Mouse (Mus musculus) neural tube, embryonic 10.5 days (tissue): ENCODE data around the gene Kif1a.

Experiments used
- DNase-seq: peaks from one replicate; pipeline ENCODE4 v3.0.0-alpha.2; 2017; ENCODE audit warnings: low spot score; ENCODE audit errors: extremely low spot score

Gene Kif1a

GRCm38 (mm10) chr1:93098956-93099355 lies 2.8 kb downstream of the Kif1a start:
- no peak for DNase-seq

DNA sequence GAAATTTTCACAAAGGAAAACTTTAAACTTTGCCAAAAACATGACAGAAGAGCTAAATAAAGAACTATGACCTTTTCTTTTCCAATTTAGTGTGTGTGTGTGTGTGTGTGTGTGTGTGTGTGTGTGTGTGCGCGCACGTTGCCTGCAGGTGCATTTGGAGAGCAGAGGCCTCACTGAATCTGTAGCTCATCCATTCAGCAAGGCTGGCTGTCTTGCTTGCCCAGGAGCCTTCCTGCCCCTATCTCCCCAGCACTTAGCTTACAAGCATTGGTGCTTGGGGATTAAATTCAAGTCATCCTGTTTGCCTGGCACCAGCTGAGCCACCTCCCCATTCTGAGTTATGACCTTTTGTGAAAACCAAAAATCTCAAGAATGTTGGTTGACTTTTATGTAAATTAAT lies 9.2 kb downstream of the Kif1a start:
- no peak for DNase-seq

DNA sequence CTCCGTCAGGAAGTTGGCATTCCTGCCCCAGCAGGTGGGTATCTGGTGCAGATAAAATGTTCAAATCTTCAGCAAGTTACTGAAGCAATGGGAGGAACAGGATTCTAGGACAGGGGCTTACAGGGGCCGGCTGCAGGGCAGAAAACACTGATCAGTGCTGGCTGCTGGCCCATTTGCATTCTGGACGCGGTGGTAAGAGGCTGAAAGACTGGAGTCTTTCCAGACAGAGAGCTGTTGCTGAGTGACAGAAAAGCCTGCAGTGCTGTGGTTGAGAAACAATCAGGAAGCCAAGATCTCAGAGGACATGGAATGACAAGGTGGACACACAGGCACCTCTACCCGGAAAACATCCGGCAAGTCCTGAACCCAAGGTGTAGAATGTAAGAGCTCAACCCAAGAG lies 16.6 kb downstream of the Kif1a start:
- DNase-seq: no peak

DNA sequence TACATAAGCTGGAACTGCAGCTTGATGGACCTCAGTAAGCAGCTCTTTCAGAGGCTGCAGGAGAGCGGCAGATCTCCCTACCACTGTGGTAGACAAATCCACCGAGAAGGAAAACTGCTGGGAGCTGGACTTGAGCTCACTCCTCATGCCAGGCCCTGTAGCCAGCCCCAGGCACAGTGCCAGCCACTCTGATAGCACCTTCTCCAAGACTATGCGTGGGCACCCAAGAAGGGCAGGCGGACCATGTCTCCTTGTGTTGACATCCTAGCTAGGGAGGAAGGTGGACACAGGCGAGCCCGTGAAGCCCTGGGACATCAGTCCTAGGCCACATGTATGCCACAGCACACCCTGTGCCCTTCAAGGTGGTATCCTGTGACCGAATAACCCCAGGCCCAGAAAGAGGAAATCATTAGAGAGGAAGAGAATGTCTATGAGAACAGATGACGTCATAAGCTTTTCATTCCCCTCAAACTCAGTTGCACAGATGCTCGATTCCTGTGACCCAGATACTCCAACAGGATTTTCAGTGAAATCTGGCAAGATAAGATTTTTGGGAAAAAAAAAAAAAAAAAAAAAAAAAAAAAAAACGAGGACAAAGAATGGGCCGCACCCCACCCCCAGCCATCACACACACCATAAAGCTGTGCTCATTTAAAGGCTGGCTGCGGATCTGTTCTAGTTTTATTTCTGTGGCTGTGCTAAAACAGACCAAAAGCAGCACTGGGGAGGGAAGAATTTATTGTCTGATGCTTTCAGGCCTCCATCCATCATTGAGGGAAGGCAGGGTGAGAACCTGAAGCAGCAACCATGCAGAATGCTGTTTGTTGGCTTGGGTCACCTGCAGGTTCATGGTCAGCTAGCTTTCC lies 18.1 kb downstream of the Kif1a start:
- no peak for DNase-seq

- DNase-seq: no peak
Measured at GRCm38 (mm10) chr1:93082121-93082520, 19.6 kb downstream of the Kif1a start.

GRCm38 (mm10) chr1:93080930-93081589 lies 20.7 kb downstream of the Kif1a start:
- peak; percentile 31 for DNase-seq

GRCm38 (mm10) chr1:93079602-93080001 lies 22.1 kb downstream of the Kif1a start:
- no peak for DNase-seq

DNA sequence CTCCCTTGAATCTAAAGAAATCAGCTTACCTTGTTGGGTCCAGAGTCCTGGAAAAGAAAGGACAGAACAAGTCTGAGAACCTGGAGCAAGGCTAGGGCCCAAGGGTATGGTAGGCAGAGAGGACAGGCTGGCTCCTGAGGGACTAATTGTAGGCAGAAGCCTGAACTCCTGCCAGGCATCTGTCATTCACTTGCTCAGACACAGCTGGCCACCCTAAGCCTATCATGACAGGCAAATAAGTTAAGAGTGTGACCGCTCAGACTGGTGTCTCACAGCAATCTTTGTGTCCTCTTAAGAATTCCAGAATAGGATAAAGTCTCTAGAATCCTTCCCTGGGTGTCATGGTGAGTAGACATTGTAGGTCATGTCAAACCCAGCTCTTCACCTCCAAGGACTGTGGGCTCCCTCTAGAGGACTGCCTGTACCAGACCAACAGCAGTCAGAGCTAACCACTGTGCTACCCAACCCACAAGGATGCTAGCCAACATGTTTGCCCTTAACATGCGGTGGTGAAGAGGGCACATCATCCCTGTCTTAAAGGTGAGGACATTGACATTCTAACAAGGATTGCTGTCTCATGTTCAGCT lies 29.4 kb downstream of the Kif1a start:
- DNase-seq: no peak

DNA sequence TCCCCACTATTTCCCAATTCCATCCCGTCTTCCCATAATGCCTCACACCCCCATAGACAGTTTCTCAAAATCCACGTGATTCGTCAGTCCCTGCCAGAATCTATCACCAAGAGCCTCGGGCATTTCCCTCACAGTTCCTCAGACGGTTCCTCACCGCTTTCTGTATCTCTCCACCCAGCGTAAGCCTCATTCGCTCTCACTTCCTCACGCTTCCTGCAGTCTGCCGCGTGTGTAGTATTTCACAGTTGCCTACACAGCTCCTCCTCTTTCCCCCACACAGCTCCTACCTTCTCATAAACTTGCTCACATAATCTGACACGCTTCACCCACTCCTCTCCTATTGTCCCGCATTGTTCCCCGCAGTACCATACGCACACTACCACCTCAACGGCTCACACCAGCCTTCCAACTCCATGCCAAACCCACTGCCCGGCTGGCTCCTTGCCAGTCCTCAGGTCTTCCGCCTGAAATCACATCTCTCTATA lies 30.2 kb downstream of the Kif1a start:
- no peak for DNase-seq

DNA sequence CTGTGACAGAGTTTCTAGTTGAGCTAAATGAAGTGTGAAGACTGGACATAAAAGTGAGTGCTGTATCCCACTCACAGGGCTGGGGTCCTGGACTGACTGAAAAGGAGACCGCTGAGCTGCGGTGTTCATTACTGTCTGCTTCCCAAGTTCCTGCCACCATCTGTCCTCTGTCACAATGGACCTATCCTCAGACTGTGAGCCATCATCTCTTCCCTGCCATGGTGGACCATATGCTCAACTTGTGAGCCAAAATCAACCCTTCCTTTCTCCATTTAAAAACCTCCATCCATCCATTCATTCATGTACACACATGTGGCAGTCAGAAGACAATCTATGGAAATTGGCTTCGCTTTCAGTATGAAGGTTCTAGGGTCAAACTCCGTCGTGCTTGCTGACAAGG lies 30.9 kb downstream of the Kif1a start:
- no peak for DNase-seq

- no peak for DNase-seq
Measured at GRCm38 (mm10) chr1:93068553-93068952, 33.2 kb downstream of the Kif1a start.

- no peak for DNase-seq
Measured at GRCm38 (mm10) chr1:93065654-93066053, 36.1 kb downstream of the Kif1a start.

DNA sequence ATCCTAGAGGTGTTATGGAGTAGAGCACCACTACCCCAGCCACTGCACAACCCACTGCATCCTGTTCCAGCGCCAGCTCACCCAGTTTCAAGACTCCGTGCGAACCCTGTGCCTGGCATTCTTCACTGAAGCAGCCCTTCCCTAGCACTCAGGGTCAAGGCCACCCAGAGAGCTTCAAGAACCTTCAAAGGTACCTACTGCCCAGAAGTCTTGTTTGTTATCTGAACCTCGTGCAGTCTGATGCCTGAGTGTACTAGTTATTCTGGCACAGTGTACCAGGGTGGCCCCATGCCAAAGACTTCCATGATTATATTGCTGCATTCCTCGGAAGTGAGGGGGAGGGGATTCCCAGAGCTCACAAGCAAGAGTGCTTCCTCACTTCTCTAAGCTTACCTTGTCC lies 38.1 kb downstream of the Kif1a start:
- no peak for DNase-seq

- DNase-seq: no peak
Measured at GRCm38 (mm10) chr1:93051124-93051833, 50.5 kb downstream of the Kif1a start.

- no peak for DNase-seq
Measured at GRCm38 (mm10) chr1:93050071-93050470, 51.7 kb downstream of the Kif1a start.

DNA sequence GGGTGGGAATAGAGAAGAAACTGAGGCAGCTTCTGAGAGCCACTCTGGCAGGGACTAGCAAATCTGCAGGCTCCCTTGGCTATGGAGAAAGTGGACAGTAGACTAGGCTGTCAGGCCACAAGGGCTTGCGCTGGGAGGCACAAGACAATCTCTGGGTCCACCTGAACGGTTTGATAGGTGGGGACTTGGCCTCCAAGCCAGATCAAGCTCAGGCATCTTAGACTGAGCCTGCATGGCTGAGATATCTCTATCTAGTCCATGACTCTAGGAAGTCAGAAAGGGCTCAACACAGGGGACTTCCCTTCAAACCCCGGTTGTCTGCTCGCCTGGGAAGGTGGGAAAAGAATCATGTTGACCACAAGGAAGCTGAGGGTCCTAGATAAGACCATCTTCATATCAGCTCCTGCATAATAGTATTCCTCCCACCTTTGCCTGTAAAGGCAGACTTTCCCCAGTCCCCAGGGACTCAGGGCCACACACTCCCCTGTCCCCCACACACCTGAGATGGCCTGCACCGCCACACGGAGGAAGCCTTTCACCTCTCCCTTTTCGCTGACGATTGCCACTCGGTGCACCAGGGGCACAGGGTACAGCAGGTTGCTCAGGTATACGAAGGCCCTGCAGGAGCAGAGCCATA lies 55.5 kb downstream of the Kif1a start:
- DNase-seq: no peak

DNA sequence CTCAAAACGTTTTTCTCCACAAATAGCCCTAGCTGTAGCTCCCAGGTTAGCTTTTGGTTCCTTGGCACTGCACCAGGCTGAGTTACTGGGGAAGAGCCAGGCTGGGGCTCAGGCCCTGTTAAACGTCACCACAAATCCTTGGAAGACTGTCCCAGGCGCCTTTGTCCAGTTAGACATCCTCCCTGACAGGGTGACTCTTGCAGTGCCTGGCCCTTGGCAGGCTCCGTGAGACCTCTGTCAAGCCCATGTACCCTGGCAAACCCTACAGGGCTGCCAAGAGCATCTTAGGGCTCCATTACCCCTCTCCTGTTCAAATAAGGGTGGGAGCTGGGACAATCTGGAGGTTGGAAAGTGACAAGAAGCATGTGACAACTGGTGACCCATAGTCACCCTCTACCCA lies 65.8 kb downstream of the Kif1a start:
- no peak for DNase-seq

DNA sequence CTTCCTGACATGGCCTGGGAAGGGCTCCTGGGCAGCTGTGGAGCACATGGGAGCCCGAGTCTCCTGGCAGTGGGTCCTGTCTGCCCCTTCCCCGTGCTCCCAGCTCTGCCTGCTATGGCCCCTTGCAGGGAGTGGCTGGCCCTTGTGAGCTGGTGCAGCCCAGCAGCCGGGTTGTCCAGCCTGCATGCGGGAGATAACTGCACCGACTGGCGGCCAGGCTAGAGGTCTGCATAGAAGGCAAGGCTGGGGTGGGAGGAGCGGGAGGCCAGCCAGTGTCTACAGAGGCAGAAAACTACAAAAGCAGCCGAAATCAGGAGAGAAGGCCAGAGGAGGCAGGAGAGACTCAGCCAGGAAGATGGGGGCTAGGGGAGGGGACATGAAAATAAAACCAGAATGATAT lies 67.8 kb downstream of the Kif1a start:
- DNase-seq: no peak

DNA sequence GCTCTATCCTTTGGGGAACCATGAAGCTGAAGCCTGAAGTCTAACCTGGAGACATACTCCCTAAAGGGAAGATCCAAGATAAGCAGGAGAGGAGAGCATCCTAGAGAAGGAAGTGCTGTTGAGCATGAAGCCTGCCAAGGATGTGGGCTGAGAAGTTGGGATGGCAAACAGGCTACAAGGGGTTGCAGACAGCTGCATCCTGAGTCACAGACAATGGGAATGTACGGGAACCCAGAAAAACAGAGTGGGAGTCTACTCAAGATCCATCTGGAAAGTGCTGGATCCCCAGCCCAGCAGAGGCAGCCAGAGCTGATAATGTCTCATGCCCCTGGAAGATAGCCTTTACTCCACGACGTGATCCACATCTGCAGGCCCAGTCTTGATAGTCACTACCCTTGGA lies 70.6 kb downstream of the Kif1a start:
- DNase-seq: no peak

GRCm38 (mm10) chr1:93030060-93030459 lies 71.7 kb downstream of the Kif1a start:
- no peak for DNase-seq

DNA sequence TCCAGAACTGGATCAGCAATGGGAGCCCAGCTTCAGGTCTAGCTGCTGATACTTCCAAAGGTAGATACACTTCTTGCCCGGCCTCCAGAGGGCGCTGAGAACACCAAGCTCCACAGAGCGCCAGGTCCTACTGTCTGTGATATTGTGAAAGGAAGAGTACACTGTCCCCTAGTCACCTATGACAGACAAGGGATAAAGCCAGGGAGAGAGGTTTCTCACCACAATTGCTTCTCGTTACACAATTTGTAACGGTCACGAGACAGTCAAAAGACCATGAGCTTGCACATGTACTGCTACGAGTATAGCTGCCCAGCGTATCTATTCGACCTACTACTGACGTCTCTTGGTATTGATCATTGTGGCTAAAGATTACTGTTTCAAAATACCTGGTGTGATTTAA lies 72.4 kb downstream of the Kif1a start:
- DNase-seq: no peak
